Mouse (Mus musculus): ENCODE measurements at regions not wholly inside any gene's neighbourhood (a gene's known extent, or its start where the extent isn't known, plus 50 kb on each side); places are given as distances from the start of the nearest gene placed in this dataset.

GRCm38 (mm10) chr8:51032386-51032785, 2188.6 kb upstream of the Tenm3 start:
- no peak for DNase-seq (ENCODE audit: low spot score)

GRCm38 (mm10) chr8:51010508-51010907, 2166.8 kb upstream of the Tenm3 start:
- DNase-seq (ENCODE audit: low spot score) = no peak

GRCm38 (mm10) chr8:50967386-50967785, 2123.6 kb upstream of the Tenm3 start:
- peak; percentile 34 for DNase-seq (ENCODE audit: low spot score)

GRCm38 (mm10) chr8:50917540-50917939, 2073.8 kb upstream of the Tenm3 start:
- peak; percentile 46 for DNase-seq (ENCODE audit: low spot score)

DNA sequence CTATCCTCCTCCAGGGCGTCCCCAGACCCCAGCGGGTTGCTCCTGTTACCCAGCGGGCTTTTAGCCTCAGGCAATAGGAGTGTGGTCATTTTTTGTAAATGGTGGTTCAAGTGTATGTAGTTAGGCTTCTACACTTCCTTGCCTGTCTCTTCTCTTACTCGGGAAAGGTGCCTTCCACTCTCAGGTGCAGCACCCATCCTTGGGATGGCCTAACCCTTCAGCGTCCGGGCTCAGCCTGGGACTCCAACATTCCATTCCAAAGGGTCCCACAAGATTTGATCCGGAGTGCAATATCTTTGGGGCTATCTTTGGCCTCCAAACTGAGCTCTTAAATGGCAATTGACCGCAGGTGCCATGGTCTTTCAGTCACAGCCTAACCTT, 2073.0 kb upstream of the Tenm3 start:
- DNase-seq (ENCODE audit: low spot score) = no peak

- DNase-seq (ENCODE audit: low spot score) = peak; percentile 77
Observed at GRCm38 (mm10) chr8:50915876-50916732, 2072.4 kb upstream of the Tenm3 start.

GRCm38 (mm10) chr8:50915259-50915875, 2071.6 kb upstream of the Tenm3 start:
- DNase-seq (ENCODE audit: low spot score) = peak; percentile 75

DNA sequence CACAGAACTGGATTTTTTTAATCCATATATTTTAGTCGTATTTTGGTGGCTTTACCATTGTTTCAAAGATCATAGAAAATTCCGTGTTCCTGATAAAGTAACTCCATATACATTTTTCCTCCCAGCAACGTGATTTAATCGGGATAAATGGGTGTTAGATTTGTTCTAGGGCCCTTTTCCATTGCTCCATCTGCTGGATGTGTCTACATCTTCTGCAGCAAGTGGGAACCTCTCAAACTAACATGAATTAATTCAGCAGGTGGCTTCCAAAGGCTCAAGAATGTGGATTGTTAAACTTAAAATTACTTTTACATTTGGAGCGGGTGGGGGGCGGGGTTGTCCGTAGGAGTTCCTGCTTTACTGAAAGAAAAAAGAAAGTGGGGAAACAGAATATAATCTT, 2070.9 kb upstream of the Tenm3 start:
- peak; percentile 23 for DNase-seq (ENCODE audit: low spot score)

GRCm38 (mm10) chr8:50878198-50878597, 2034.4 kb upstream of the Tenm3 start:
- DNase-seq (ENCODE audit: low spot score) = no peak
